Mouse (Mus musculus): Measurements from ENCODE around the gene Snx8.
A peak's percentile ranks its signal among the peaks of the same experiment; 100 is the strongest.
"Not testable (repeated sequence)": the region's sequence is repeated elsewhere in the genome, so short reads cannot be mapped to it uniquely, and the experiment has no call there.

Gene Snx8

GRCm38 (mm10) chr5:140383559-140383958 is 5.5 kb downstream of the Snx8 start:
- DNase-seq (ENCODE audit: low spot score), result no peak

GRCm38 (mm10) chr5:140382688-140383087 is 6.4 kb downstream of the Snx8 start:
- DNase-seq (ENCODE audit: low spot score), result no peak

- DNase-seq (ENCODE audit: low spot score), result no peak
Observed at GRCm38 (mm10) chr5:140381156-140381555, 7.9 kb downstream of the Snx8 start.

- peak; percentile 28 for DNase-seq (ENCODE audit: low spot score)
Observed at GRCm38 (mm10) chr5:140379299-140379698, 9.8 kb downstream of the Snx8 start.

- DNase-seq (ENCODE audit: low spot score), result no peak
Observed at GRCm38 (mm10) chr5:140378121-140378853, 10.8 kb downstream of the Snx8 start.

- DNase-seq (ENCODE audit: low spot score), result no peak
Observed at GRCm38 (mm10) chr5:140375249-140375829, 13.7 kb downstream of the Snx8 start.

GRCm38 (mm10) chr5:140374226-140374625 is 14.8 kb downstream of the Snx8 start:
- no peak for DNase-seq (ENCODE audit: low spot score)

GRCm38 (mm10) chr5:140373711-140374110 is 15.4 kb downstream of the Snx8 start:
- no peak for DNase-seq (ENCODE audit: low spot score)

GRCm38 (mm10) chr5:140371671-140372070 is 17.4 kb downstream of the Snx8 start:
- DNase-seq (ENCODE audit: low spot score), result peak; percentile 69

GRCm38 (mm10) chr5:140370446-140371254 is 18.4 kb downstream of the Snx8 start:
- no peak for DNase-seq (ENCODE audit: low spot score)

- no peak for DNase-seq (ENCODE audit: low spot score)
Observed at GRCm38 (mm10) chr5:140369466-140369865, 19.6 kb downstream of the Snx8 start.

GRCm38 (mm10) chr5:140368926-140369325 is 20.1 kb downstream of the Snx8 start:
- no peak for DNase-seq (ENCODE audit: low spot score)

GRCm38 (mm10) chr5:140368126-140368525 is 20.9 kb downstream of the Snx8 start:
- DNase-seq (ENCODE audit: low spot score), result not testable (repeated sequence)

GRCm38 (mm10) chr5:140364415-140364814 is 24.6 kb downstream of the Snx8 start:
- no peak for DNase-seq (ENCODE audit: low spot score)

GRCm38 (mm10) chr5:140359930-140360674 is 29.0 kb downstream of the Snx8 start:
- no peak for DNase-seq (ENCODE audit: low spot score)

- DNase-seq (ENCODE audit: low spot score), result no peak
Observed at GRCm38 (mm10) chr5:140357466-140357865, 31.6 kb downstream of the Snx8 start.

- no peak for DNase-seq (ENCODE audit: low spot score)
Observed at GRCm38 (mm10) chr5:140355934-140356333, 33.1 kb downstream of the Snx8 start.

- DNase-seq (ENCODE audit: low spot score), result no peak
Observed at GRCm38 (mm10) chr5:140352352-140352751, 36.7 kb downstream of the Snx8 start.

GRCm38 (mm10) chr5:140350731-140351497 is 38.1 kb downstream of the Snx8 start:
- DNase-seq (ENCODE audit: low spot score), result no peak

- DNase-seq (ENCODE audit: low spot score), result no peak
Observed at GRCm38 (mm10) chr5:140349882-140350281, 39.2 kb downstream of the Snx8 start.

- no peak for DNase-seq (ENCODE audit: low spot score)
Observed at GRCm38 (mm10) chr5:140346050-140346449, 43.0 kb downstream of the Snx8 start.

Data from layer of hippocampus, adult 11-12 months (tissue).